Mouse (Mus musculus) heart, embryonic 16.5 days (tissue): Measurements from ENCODE around the gene Kcnj10. TPM values are rescaled to one million over a fixed set of nuclear protein-coding genes. Genes with fewer than 3 reads are reported as not detected.

Experiments
- ATAC-seq: fragments of 200-750 bp; cut with Nextera tagmentation; replicated peaks from 2 replicates; pipeline ENCODE4 v1.8.0; 2017; ENCODE audit warnings: moderate number of reproducible peaks; ENCODE audit not compliant: insufficient read depth, low FRiP score; ENCODE audit errors: extremely low read depth
- H3K27ac ChIP-seq: fragments of 300-500 bp; sonication (generic); 2 replicates; pipeline ENCODE4 v1.5.1; 2014; ENCODE audit warnings: mild to moderate bottlenecking, low read length, control low read depth, moderate library complexity
- H3K27me3 ChIP-seq: fragments of 300-500 bp; sonication (generic); 2 replicates; pipeline ENCODE4 v1.6.1; 2014; ENCODE audit warnings: low read length, mixed read lengths; ENCODE audit not compliant: control insufficient read depth, insufficient read depth
- H3K36me3 ChIP-seq: fragments of 300-500 bp; sonication (generic); 2 replicates; pipeline ENCODE4 v1.6.1; 2014; ENCODE audit not compliant: control insufficient read depth, insufficient read depth
- H3K4me1 ChIP-seq: fragments of 300-500 bp; sonication (generic); 2 replicates; pipeline ENCODE4 v1.6.1; 2014; ENCODE audit warnings: low read length, mixed read lengths; ENCODE audit not compliant: control insufficient read depth, insufficient read depth
- H3K4me2 ChIP-seq: fragments of 300-500 bp; sonication (generic); 2 replicates; pipeline ENCODE4 v1.6.1; 2014; ENCODE audit warnings: low read depth, mild to moderate bottlenecking, control low read depth, low read length
- H3K4me3 ChIP-seq: fragments of 300-500 bp; sonication (generic); 2 replicates; pipeline ENCODE4 v1.5.1; 2014; ENCODE audit warnings: mild to moderate bottlenecking, control low read depth, low read length
- H3K9ac ChIP-seq: fragments of 300-500 bp; sonication (generic); 2 replicates; pipeline ENCODE4 v1.6.1; 2014; ENCODE audit warnings: low read length, control low read depth
- H3K9me3 ChIP-seq: fragments of 300-500 bp; sonication (generic); replicated peaks from 2 replicates; pipeline ENCODE4 v1.6.1; 2016; ENCODE audit warnings: low read length; ENCODE audit not compliant: control insufficient read depth
- WGBS: fragments of 180-500 bp; shearing (Covaris S2); extraction: QIAGEN DNeasy Blood & Tissue Kit; methylation state at CpG from one replicate; pipeline ENCODE4 v1.1.7; 2014; 5-methylcytosine and 5-hydroxymethylcytosine counted together
- polyA plus RNA-seq: library from polyadenylated mRNA; unstranded; fragments of >200 nt; fragmentation: Nextera tagmentation; extraction: Ambion mirVana; gene quantifications from 2 replicates; pipeline ENCODE4 v1.2.1, GENCODE M21; 2015

The Kcnj10 gene
- polyA plus RNA-seq, 1 experiment from 2014 or later: 0.05 TPM

- WGBS: 43% methylated on average over 9 of the region's 9 CpGs
- H3K27me3 ChIP-seq: no peaks in the 10 kb centered on the region
- peaks cover 1% of the 10 kb centered on the region; the same call in 1 of the 2 replicates for H3K4me1 ChIP-seq
- H3K4me2 ChIP-seq: no peak overlapping the region
- no peak overlapping the region for H3K27ac ChIP-seq
- H3K9ac ChIP-seq: no peak overlapping the region
- ATAC-seq: no peak
- H3K9me3 ChIP-seq: no peaks in the 10 kb centered on the region
- no peak overlapping the region for H3K4me3 ChIP-seq
- H3K36me3 ChIP-seq: no peaks in the 10 kb centered on the region
Observed at GRCm38 (mm10) chr1:172396996-172397752, 56.2 kb downstream of the Kcnj10 start.

GRCm38 (mm10) chr1:172406077-172406706 lies 65.2 kb downstream of the Kcnj10 start:
- H3K36me3 ChIP-seq: no peaks in the 10 kb centered on the region
- ATAC-seq: no peak
- 42% methylated on average over 16 of the region's 16 CpGs for WGBS
- no peak overlapping the region for H3K27ac ChIP-seq
- H3K4me2 ChIP-seq: no peak overlapping the region
- no peak overlapping the region for H3K9ac ChIP-seq
- no peak overlapping the region for H3K4me3 ChIP-seq
- H3K9me3 ChIP-seq: no peaks in the 10 kb centered on the region
- no peaks in the 10 kb centered on the region for H3K4me1 ChIP-seq
- peaks cover 4% of the 10 kb centered on the region for H3K27me3 ChIP-seq

- no peak overlapping the region for H3K4me2 ChIP-seq
- H3K4me3 ChIP-seq: no peak overlapping the region
- H3K9me3 ChIP-seq: no peaks in the 10 kb centered on the region
- no peak; the same call in 1 of the 2 replicates for ATAC-seq
- peaks cover 4% of the 10 kb centered on the region for H3K27me3 ChIP-seq
- 4% methylated on average over 6 of the region's 6 CpGs for WGBS
- H3K9ac ChIP-seq: no peak overlapping the region
- no peak overlapping the region for H3K27ac ChIP-seq
- no peaks in the 10 kb centered on the region for H3K36me3 ChIP-seq
- no peaks in the 10 kb centered on the region for H3K4me1 ChIP-seq
Observed at GRCm38 (mm10) chr1:172408996-172409395, 68.0 kb downstream of the Kcnj10 start.

- Histone ChIP-seq H3K9me3 (no peaks in the 10 kb centered on the region), H3K4me2 (no peak overlapping the region), H3K27me3 (peaks cover 4% of the 10 kb centered on the region), H3K9ac (no peak overlapping the region), H3K4me1 (no peaks in the 10 kb centered on the region), H3K36me3 (no peaks in the 10 kb centered on the region), H3K4me3 (no peak overlapping the region), H3K27ac (no peak overlapping the region)
- WGBS: 10% methylated on average over 5 of the region's 5 CpGs
- ATAC-seq: no peak
Observed at GRCm38 (mm10) chr1:172409431-172409830, 68.4 kb downstream of the Kcnj10 start.

GRCm38 (mm10) chr1:172410806-172411205 lies 69.8 kb downstream of the Kcnj10 start:
- WGBS: 4% methylated on average over 4 of the region's 4 CpGs
- Histone ChIP-seq H3K27ac (no peak overlapping the region), H3K36me3 (no peaks in the 10 kb centered on the region), H3K4me3 (no peak overlapping the region), H3K9me3 (no peaks in the 10 kb centered on the region), H3K27me3 (peaks cover 4% of the 10 kb centered on the region), H3K9ac (no peak overlapping the region), H3K4me1 (no peaks in the 10 kb centered on the region), H3K4me2 (no peak overlapping the region)
- no peak for ATAC-seq

- H3K9me3 ChIP-seq: no peaks in the 10 kb centered on the region
- H3K4me3 ChIP-seq: no peak overlapping the region
- H3K27me3 ChIP-seq: peaks cover 4% of the 10 kb centered on the region
- H3K9ac ChIP-seq: no peak overlapping the region
- H3K27ac ChIP-seq: no peak overlapping the region
- no peaks in the 10 kb centered on the region for H3K4me1 ChIP-seq
- H3K36me3 ChIP-seq: no peaks in the 10 kb centered on the region
- WGBS: 0% methylated on average over 5 of the region's 5 CpGs
- no peak; the same call in 1 of the 2 replicates for ATAC-seq
- no peak overlapping the region for H3K4me2 ChIP-seq
Observed at GRCm38 (mm10) chr1:172412204-172412603, 71.2 kb downstream of the Kcnj10 start.

- Histone ChIP-seq H3K4me1 (no peaks in the 10 kb centered on the region), H3K27ac (no peak overlapping the region), H3K4me3 (no peak overlapping the region), H3K27me3 (no peaks in the 10 kb centered on the region), H3K9me3 (no peaks in the 10 kb centered on the region), H3K36me3 (no peaks in the 10 kb centered on the region), H3K9ac (no peak overlapping the region), H3K4me2 (no peak overlapping the region)
- 71% methylated on average over 4 of the region's 4 CpGs for WGBS
- no peak for ATAC-seq
Observed at GRCm38 (mm10) chr1:172413491-172414230, 72.7 kb downstream of the Kcnj10 start.

- Histone ChIP-seq H3K9me3 (no peaks in the 10 kb centered on the region), H3K4me2 (no peak overlapping the region), H3K27me3 (no peaks in the 10 kb centered on the region), H3K36me3 (no peaks in the 10 kb centered on the region), H3K27ac (no peak overlapping the region), H3K4me1 (no peaks in the 10 kb centered on the region), H3K4me3 (no peak overlapping the region), H3K9ac (no peak overlapping the region)
- ATAC-seq: no peak
- WGBS: 74% methylated on average over 6 of the region's 6 CpGs
Observed at GRCm38 (mm10) chr1:172414231-172414585, 73.2 kb downstream of the Kcnj10 start.

GRCm38 (mm10) chr1:172415061-172415460 lies 74.1 kb downstream of the Kcnj10 start:
- Histone ChIP-seq H3K4me3 (no peak overlapping the region), H3K36me3 (no peaks in the 10 kb centered on the region), H3K27me3 (no peaks in the 10 kb centered on the region), H3K4me1 (no peaks in the 10 kb centered on the region), H3K4me2 (no peak overlapping the region), H3K9me3 (no peaks in the 10 kb centered on the region), H3K27ac (no peak overlapping the region), H3K9ac (no peak overlapping the region)
- 86% methylated on average over 7 of the region's 7 CpGs for WGBS
- ATAC-seq: no peak
